Mouse (Mus musculus): ENCODE results near the gene Vma21-ps.
"Not testable (repeated sequence)": the region's sequence is repeated elsewhere in the genome, so short reads cannot be mapped to it uniquely, and the experiment has no call there.

The Vma21-ps gene

DNA sequence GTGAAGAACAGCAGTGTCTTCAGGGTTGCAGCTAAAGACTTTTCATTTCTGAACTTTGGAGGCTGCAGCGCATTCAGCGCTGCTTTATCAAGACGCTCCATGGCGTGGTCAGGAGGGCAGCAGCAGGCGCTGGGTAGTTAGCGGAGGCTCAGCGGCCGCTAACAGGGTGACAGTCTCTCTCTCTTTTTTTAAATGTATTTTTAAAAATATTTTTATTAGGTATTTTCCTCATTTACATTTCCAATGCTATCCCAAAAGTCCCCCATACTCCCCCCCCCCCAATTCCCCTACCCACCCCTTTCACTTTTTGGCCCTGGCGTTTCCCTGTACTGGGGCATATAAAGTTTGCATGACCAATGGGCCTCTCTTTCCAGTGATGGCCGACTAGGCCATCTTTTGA, at the start of gene Vma21-ps:
Gene Vma21-ps, minus strand, starts transcription at position 101 of the 400 bp plus-strand sequence.
- DNase-seq (ENCODE audit: low read depth, low spot score) = not testable (repeated sequence)

GRCm38 (mm10) chr4:52543001-52543400, 46.0 kb upstream of the Vma21-ps start:
- DNase-seq (ENCODE audit: low read depth, low spot score) = no peak

- no peak for DNase-seq (ENCODE audit: low read depth, low spot score)
Observed at GRCm38 (mm10) chr4:52530636-52531035, 33.6 kb upstream of the Vma21-ps start.

GRCm38 (mm10) chr4:52526464-52526863, 29.4 kb upstream of the Vma21-ps start:
- no peak for DNase-seq (ENCODE audit: low read depth, low spot score)

DNA sequence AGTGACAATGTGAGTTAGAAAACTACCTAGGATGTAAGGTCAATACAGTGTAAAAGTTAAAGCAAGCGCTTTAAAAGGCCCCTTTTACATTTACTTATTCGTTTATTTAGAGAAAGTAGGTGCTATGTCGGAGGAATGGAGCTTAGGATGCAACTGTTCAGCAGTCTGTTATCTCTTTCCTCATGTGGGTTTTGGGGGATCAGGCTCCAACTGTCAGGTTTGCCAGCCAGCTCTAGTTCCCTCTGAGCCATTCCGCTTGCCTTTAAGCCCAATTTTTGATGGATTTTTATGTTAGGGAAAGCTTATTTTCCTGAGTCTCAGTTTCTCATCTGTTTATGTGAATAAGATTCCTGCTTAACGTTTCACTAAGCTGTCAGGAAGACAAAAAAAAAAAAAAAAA, 22.3 kb upstream of the Vma21-ps start:
- DNase-seq (ENCODE audit: low read depth, low spot score) = no peak

- DNase-seq (ENCODE audit: low read depth, low spot score) = no peak
Observed at GRCm38 (mm10) chr4:52517580-52517979, 20.5 kb upstream of the Vma21-ps start.

GRCm38 (mm10) chr4:52487486-52487885, 9.6 kb downstream of the Vma21-ps start:
- DNase-seq (ENCODE audit: low read depth, low spot score) = no peak

DNA sequence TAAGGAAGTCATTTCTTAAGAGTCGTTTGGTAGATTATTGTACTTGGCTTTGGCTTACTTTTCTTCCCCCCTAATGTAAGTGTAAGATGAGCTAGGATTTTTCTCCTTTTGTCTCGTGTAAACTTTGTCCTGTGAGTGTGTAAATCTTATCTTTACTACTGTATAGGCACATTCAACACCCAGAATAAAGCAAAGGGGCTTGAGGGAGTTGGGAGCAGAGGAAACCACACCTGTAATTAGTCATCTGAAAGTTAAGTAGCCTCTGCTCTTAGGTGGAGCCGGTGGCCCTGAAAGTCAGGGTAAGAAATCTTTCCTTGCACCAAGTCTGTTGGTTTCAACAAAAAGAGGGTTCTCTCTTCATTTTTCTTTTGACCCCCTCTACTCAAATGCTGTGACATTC, 23.6 kb downstream of the Vma21-ps start:
- DNase-seq (ENCODE audit: low read depth, low spot score) = no peak

DNA sequence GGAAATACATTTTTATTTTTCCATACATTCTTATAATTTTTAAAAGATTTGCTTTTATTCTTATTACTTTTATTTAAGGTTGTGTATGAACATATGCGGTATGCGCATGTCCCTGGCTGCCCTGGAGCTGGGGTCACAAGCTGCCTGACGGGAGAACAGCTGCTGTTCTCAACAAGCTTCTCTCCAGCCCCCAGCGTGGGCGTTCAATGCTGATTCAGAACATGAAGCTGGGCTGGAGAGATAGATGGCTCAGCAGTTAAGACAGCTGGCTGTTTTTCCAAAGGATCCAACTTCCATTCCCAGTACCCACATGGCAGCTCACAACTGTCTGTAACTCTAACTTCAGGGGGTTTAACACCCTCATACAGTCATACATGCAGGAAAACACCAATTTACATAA, 35.7 kb downstream of the Vma21-ps start:
- DNase-seq (ENCODE audit: low read depth, low spot score) = no peak

DNA sequence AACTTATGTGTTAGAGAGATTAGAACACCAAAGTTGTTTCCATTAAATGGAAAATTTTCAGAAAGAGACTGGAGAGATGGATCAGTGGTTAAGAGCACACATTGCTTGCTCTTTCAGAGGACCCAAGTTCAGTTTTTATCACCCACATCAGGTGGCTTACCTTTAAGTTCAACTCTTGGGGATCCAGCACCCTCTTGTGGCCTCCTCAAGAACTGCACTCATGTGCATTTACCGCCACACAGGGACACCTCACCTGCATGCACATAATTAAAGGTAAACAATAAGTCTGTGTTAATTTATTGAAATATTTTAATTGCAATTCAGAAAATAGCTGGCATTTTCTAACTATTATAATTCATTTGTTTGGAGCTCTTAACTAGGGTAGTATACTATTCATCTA, 37.3 kb downstream of the Vma21-ps start:
- DNase-seq (ENCODE audit: low read depth, low spot score) = no peak

Measured in skeletal muscle tissue, adult 2 months (tissue).